Mouse (Mus musculus): ENCODE results near the gene Atp2c1. TPM values are rescaled to one million over a fixed set of nuclear protein-coding genes. Genes with fewer than 3 reads are reported as not detected.

Atp2c1 gene
- total RNA-seq, 2 experiments from 2014 or later, result 39.3 to 41.2 TPM

DNA sequence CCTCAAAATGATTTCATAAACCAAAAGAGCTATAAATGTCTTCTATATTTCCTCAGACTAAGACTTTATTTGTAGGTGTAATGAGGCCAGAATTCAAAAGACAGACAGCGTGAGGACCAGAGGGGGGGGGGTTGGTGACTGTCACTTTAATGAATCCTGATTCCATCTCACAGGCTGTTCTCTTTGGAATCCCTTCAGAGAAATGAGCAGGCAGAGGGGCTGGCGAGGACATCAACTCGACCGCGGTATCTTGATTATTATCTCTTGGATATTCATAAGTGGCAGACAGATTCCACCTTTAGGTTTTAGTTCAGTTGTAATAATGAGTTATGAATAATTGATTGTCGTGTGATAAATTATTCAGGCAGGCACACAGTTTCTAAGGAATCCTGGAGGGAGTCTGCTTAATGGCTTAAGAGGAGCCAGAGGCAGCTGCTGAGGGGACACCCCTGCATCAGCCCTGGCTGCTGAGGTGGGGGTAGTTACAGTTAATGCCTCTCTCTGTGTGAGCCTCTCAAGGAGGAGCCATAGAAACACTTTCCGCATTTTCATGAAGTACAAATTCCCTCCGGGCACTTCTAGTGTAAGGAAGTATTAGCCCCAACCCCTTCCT is 147.5 kb downstream of the Atp2c1 start:
- no peak for TF ChIP-seq CTCF (IDR thresholded peaks at IDR 0.05)
- intact Hi-C loops (cut with DNase I), result no loop called here
- H3K27ac ChIP-seq, result no peak overlapping the region
- no peak for DNase-seq
- H3K4me3 ChIP-seq, result no peak overlapping the region

DNA sequence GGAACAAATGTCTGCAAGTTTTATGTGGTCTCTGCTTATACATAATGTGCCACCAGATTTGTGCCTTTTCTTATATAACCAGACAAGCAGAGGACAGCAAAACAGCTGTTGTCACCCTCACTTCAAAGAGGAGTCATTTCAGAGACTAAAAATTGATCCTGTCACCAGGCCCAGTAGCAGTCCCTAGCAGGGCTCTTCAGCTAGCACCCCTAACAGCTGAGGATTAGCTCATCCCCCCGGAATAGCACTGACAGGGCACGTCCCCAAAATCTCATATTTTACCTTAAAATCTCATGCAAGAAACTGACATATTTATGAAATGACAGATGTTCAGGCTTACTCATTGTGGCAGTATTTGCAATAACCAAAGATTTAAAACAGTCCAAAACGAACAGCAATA is 149.5 kb downstream of the Atp2c1 start:
- no peak overlapping the region for H3K4me3 ChIP-seq
- no peak overlapping the region for H3K27ac ChIP-seq
- intact Hi-C loops (cut with DNase I), result no loop called here
- no peak for TF ChIP-seq CTCF (IDR thresholded peaks at IDR 0.05)
- DNase-seq, result no peak

DNA sequence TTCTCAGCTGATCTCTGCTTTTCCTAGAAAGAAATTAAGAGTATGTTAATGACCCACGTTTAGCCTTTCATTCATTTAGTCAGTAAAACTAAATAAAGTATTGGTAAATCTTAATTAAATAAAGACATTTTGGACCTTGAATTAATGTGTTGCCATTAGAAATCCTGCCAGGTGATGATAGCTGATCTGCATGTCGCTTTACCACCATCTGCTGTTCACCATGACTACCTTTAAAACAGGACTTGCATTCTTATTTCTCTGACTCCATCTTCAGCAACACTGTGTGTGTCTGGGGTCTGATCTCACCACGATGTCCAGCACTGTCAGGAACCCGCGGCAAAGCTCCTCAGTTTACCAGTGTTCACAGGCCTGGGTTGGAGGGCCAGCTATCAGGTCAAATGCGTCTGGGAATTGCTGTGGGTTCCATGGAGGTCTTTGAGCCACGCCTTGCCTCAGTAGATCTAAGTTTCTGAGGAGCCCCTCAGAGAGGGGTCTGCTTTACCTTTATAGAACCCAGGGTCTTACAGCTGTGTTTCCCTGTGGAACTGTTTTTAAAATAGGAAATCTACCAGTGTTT is 150.1 kb downstream of the Atp2c1 start:
- Histone ChIP-seq H3K27ac (no peak overlapping the region), H3K4me3 (no peak overlapping the region)
- intact Hi-C loops (cut with DNase I), result no loop called here
- TF ChIP-seq CTCF (IDR thresholded peaks at IDR 0.05), result peak; percentile 27; the same call in 1 of the 2 replicates
- no peak for DNase-seq

DNA sequence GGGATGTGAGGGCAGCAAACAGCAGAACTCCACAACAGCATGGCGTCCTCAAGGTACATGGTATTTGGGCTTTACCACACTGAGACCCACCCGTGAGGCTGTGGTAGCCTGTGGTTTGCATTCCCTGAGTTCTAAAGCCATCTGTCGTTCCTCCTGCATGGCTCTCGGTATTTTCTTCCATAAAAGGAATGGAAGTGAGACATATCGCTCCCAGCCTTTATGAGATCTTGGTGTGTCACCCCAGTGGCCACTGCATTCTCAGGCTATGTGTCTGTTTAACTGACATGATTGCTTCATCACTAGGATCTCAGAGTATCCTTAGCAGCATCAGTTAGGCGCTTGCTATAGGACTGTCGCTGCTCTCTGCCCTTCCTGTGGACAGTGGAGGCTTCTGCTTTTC is 150.7 kb downstream of the Atp2c1 start:
- H3K27ac ChIP-seq, result no peak overlapping the region
- no peak for TF ChIP-seq CTCF (IDR thresholded peaks at IDR 0.05)
- no peak for DNase-seq
- intact Hi-C loops (cut with DNase I), result no loop called here
- H3K4me3 ChIP-seq, result no peak overlapping the region

DNA sequence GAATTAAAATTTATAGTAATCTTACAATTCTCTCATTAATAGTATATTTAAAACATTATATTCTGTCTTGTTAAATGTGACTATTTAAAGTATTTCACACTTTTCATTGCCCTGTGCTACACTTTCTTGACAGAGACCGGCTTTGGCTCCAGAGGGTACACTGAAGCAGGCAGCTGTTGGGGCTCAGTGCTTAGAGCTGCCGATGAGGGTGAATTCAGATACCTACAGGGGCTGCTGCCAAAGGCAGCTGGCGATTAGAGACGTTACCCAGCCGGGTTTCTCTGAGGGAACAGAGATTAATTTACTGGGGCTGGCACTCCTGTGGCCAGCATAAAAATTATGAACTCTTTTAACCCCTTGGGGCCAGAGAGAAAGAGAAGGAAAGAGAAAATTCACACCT is 152.8 kb downstream of the Atp2c1 start:
- no peak for TF ChIP-seq CTCF (IDR thresholded peaks at IDR 0.05)
- intact Hi-C loops (cut with DNase I), result no loop called here
- DNase-seq, result peak; percentile 58
- Histone ChIP-seq H3K4me3 (no peak overlapping the region), H3K27ac (no peak overlapping the region)

DNA sequence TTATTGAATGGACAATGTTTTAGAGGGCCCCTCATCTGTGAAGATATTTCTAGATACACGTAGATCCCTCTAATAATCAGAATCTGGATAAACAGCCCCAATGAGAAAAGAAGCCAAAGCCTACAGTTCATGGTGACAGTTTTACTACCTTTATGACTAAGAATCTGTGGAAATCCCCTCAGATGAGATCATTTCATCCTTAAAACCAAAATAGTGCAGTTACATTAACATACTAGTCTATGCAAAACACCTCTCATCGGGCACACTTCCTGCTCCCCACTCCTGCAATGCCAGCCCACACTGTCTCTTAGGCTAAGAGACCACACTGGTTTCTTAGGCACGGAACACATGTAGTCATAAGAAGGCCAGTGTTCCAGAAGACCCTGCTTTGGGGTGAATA is 158.5 kb downstream of the Atp2c1 start:
- intact Hi-C loops (cut with DNase I), result no loop called here
- no peak overlapping the region for H3K4me3 ChIP-seq
- no peak for DNase-seq
- no peak for TF ChIP-seq CTCF (IDR thresholded peaks at IDR 0.05)
- H3K27ac ChIP-seq, result no peak overlapping the region

DNA sequence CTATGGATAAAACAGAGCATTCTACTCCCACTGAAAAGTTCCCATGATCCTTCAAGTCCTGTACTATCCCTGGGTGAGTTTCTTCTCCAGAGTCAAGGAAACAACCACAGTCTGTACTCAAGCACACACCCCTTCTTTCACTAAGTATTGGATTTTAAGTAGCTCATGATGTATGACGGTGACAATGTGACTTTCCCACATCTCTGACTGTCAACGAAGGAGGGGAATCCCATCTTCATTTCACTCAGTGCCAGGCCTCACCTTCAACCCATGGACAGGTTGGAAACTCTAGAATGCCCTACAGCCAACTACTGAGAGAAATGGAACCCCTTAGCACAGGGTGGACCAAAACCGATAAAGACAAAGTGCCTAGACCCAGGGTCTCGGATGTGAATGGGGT is 160.9 kb downstream of the Atp2c1 start:
- Histone ChIP-seq H3K27ac (no peak overlapping the region), H3K4me3 (no peak overlapping the region)
- DNase-seq, result no peak
- intact Hi-C loops (cut with DNase I), result no loop called here
- TF ChIP-seq CTCF (IDR thresholded peaks at IDR 0.05), result no peak

DNA sequence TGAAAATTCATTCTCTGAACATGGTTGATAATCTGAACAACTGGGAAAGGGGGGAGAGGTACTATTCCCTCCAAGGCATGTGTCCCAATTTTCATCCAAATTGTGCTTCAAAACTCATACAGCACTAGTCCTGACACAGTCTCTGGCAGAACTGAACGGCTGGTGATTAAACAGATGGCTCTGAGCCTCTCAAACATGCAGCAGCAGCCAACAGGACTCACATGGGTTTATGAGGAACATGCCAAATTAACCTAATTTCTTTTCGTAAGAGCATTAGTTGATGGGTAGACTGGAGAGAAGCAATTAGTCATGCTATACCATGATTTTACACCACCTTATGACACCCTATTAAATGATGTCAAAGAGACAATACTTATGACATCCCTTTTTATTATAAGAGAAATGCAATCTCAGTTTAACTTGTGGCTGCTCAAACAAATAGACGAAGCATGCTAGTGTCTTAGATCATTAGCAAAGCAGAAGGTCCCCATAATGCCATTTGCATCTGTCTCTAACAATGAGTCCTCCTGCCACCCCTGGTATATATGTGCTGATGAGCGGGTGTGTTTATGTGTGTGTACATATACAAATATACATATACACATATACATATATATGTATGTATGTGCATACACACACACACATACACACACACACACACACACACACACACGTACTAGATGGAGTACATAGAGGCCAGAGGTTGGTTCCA is 163.4 kb downstream of the Atp2c1 start:
- H3K27ac ChIP-seq, result no peak overlapping the region
- H3K4me3 ChIP-seq, result no peak overlapping the region
- TF ChIP-seq CTCF (IDR thresholded peaks at IDR 0.05), result no peak
- intact Hi-C loops (cut with DNase I), result no loop called here
- no peak for DNase-seq

DNA sequence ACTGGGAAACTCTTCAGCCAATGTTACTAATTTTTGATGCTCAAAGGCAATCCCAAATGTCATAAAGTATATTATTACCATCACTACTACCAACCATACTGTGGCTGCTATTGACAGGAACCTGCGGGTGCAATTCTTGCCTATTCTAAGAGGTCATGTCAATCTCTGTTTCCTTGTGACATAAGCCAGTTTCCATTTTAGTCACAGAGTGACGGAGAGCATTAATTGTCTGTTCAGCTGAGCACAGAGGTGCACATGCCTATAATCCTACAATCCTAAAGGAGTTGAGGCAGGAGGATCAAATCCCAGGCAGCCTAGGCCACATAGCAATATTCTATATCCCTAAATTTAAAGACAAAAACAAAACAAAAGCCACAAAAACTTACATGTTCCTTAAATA is 164.9 kb downstream of the Atp2c1 start:
- DNase-seq, result no peak
- TF ChIP-seq CTCF (IDR thresholded peaks at IDR 0.05), result no peak
- Histone ChIP-seq H3K4me3 (no peak overlapping the region), H3K27ac (no peak overlapping the region)
- intact Hi-C loops (cut with DNase I), result no loop called here

Other genes starting within 250 kb of the Atp2c1 start
- gene Aste1, start 131.9 kb downstream of the Atp2c1 start, total RNA-seq (2021), result 1 to 10 TPM; 1.8 to 2.9 TPM
- gene Nek11, start 131.8 kb downstream of the Atp2c1 start, total RNA-seq (2021), result not detected
- gene Pik3r4, start 115.7 kb upstream of the Atp2c1 start, total RNA-seq (2021), result 10 to 100 TPM; 10.9 to 11.9 TPM

Data from gastrocnemius, adult 2 months (tissue).